Mouse (Mus musculus): ENCODE results near the gene Rai2. TPM values are rescaled to one million over a fixed set of nuclear protein-coding genes. Genes with fewer than 3 reads are reported as not detected.

Rai2 gene
- polyA plus RNA-seq, 2 experiments: 0.25 to 0.37 TPM

DNA sequence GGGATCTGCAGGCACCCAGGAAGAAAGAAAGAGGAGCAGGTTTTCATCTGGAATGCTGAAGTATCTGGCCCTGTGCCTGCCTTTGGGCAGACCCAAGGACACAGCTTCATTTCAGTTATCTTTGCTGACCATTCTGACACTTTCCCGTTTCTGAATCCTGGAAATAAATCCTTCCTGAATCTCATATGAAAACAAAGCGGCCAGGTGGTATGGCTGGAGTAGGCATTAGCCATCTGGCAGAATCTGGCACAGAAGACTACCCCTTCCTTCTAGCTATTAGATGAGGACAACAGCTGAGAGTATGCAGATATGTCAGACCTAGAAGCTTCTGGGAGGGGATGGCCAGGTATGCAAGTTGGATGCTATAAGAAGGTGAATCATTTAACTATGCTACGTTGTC, 28.4 kb downstream of the Rai2 start:
- H3K9me3 ChIP-seq (ENCODE audit: control insufficient read depth, low read length): no peaks in the 10 kb centered on the region
- no peaks in the 10 kb centered on the region; the same call in 1 of the 2 replicates for H3K27me3 ChIP-seq (ENCODE audit: control insufficient read depth, insufficient read depth, low read length)
- H3K27ac ChIP-seq: no peak overlapping the region
- WGBS (ENCODE audit: insufficient replicate concordance): 55% methylated on average over 3 of the region's 3 CpGs
- DNase-seq (ENCODE audit: low read depth in 3 of 3, low spot score in 3 of 3): no peak
- H3K4me3 ChIP-seq (ENCODE audit: insufficient read depth in 1 of 2, low read depth in 2 of 2, low read length in 2 of 2): no peak overlapping the region
- H3K4me1 ChIP-seq (replicated peaks; ENCODE audit: control insufficient read depth in 2 of 2, insufficient read depth in 2 of 2, low read length in 1 of 2): no peaks in the 10 kb centered on the region
- ATAC-seq (ENCODE audit: insufficient read depth): no peak
- no peaks in the 10 kb centered on the region for H3K36me3 ChIP-seq (replicated peaks; ENCODE audit: control insufficient read depth, insufficient read depth, low read depth)
- TF ChIP-seq EP300 (IDR thresholded peaks at IDR 0.05; ENCODE audit: low read depth): no peak
- H3K9ac ChIP-seq (replicated peaks): no peak overlapping the region
- H3K4me2 ChIP-seq (ENCODE audit: low read depth): no peak overlapping the region

DNA sequence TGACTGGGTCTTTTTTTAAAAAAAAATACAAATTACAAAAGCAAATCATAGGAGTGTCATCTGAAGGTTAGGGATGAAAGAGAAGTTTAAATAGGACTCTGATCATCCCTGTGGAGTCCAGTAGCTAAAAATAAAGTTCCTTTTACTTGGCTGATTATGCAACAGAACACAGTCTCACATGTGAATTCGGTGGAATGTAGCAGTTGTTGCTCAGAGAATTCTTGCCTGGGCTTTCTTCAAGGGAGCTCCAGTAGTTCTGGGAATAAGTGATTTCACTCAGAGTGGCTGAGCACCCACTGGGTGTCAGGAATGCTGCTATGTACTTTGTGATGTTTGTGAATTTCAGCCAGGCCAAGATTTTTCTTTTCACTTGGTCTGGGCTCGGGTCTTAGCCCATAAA, 30.5 kb downstream of the Rai2 start:
- H3K9ac ChIP-seq (replicated peaks): no peak overlapping the region
- H3K27ac ChIP-seq: no peak overlapping the region
- no peaks in the 10 kb centered on the region for H3K9me3 ChIP-seq (ENCODE audit: control insufficient read depth, low read length)
- H3K27me3 ChIP-seq (ENCODE audit: control insufficient read depth, insufficient read depth, low read length): no peaks in the 10 kb centered on the region; the same call in 1 of the 2 replicates
- H3K4me1 ChIP-seq (replicated peaks; ENCODE audit: control insufficient read depth in 2 of 2, insufficient read depth in 2 of 2, low read length in 1 of 2): no peaks in the 10 kb centered on the region
- DNase-seq (ENCODE audit: low read depth in 3 of 3, low spot score in 3 of 3): no peak
- no peak for ATAC-seq (ENCODE audit: insufficient read depth)
- no peak for TF ChIP-seq EP300 (IDR thresholded peaks at IDR 0.05; ENCODE audit: low read depth)
- no peak for TF ChIP-seq CTCF (IDR thresholded peaks at IDR 0.05; ENCODE audit: low read depth)
- H3K36me3 ChIP-seq (replicated peaks; ENCODE audit: control insufficient read depth, insufficient read depth, low read depth): no peaks in the 10 kb centered on the region
- no peak overlapping the region for H3K4me3 ChIP-seq (ENCODE audit: insufficient read depth in 1 of 2, low read depth in 2 of 2, low read length in 2 of 2)
- no peak overlapping the region for H3K4me2 ChIP-seq (ENCODE audit: low read depth)
- WGBS (ENCODE audit: insufficient replicate concordance): 26% methylated on average over 2 of the region's 2 CpGs

DNA sequence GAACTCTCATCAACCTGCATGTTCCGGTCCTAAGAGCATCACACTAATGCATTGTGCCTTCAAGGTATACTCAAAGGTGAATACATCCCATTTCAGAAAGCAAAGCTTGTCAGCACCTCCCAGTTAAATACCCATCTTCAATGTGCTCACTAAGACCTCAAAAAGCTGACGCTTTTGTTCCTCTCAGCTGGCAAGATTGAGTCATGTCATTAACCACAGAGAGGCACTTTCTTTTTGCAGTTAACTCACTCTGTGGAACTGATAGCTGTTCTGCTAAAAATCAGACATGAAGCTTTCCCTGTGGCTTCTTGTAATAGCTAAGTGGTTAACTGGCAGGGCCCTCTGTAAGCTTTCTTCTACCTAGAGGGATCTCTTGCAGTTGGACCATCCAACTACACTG, 36.6 kb downstream of the Rai2 start:
- Histone ChIP-seq H3K4me1 (replicated peaks; ENCODE audit: control insufficient read depth in 2 of 2, insufficient read depth in 2 of 2, low read length in 1 of 2) (no peaks in the 10 kb centered on the region), H3K9me3 (ENCODE audit: control insufficient read depth, low read length) (no peaks in the 10 kb centered on the region), H3K36me3 (replicated peaks; ENCODE audit: control insufficient read depth, insufficient read depth, low read depth) (no peaks in the 10 kb centered on the region), H3K4me3 (ENCODE audit: insufficient read depth in 1 of 2, low read depth in 2 of 2, low read length in 2 of 2) (no peak overlapping the region), H3K9ac (replicated peaks) (no peak overlapping the region), H3K27me3 (ENCODE audit: control insufficient read depth, insufficient read depth, low read length) (no peaks in the 10 kb centered on the region; the same call in 1 of the 2 replicates), H3K4me2 (ENCODE audit: low read depth) (no peak overlapping the region), H3K27ac (no peak overlapping the region)
- ATAC-seq (ENCODE audit: insufficient read depth): no peak
- WGBS (ENCODE audit: insufficient replicate concordance): 64% methylated on average over 2 of the region's 2 CpGs
- TF ChIP-seq CTCF (IDR thresholded peaks at IDR 0.05; ENCODE audit: low read depth) (no peak), EP300 (IDR thresholded peaks at IDR 0.05; ENCODE audit: low read depth) (no peak)
- DNase-seq (ENCODE audit: low read depth in 3 of 3, low spot score in 3 of 3): no peak

GRCm38 (mm10) chrX:161776321-161776962, 59.6 kb downstream of the Rai2 start:
- WGBS (ENCODE audit: insufficient replicate concordance): 63% methylated on average over 12 of the region's 12 CpGs
- Histone ChIP-seq H3K9me3 (ENCODE audit: control insufficient read depth, low read length) (no peaks in the 10 kb centered on the region), H3K36me3 (replicated peaks; ENCODE audit: control insufficient read depth, insufficient read depth, low read depth) (no peaks in the 10 kb centered on the region), H3K9ac (replicated peaks) (no peak overlapping the region), H3K4me2 (ENCODE audit: low read depth) (no peak overlapping the region), H3K4me1 (replicated peaks; ENCODE audit: control insufficient read depth in 2 of 2, insufficient read depth in 2 of 2, low read length in 1 of 2) (no peaks in the 10 kb centered on the region), H3K27ac (no peak overlapping the region), H3K27me3 (ENCODE audit: control insufficient read depth, insufficient read depth, low read length) (no peaks in the 10 kb centered on the region), H3K4me3 (ENCODE audit: insufficient read depth in 1 of 2, low read depth in 2 of 2, low read length in 2 of 2) (no peak overlapping the region)
- TF ChIP-seq EP300 (IDR thresholded peaks at IDR 0.05; ENCODE audit: low read depth) (no peak), CTCF (IDR thresholded peaks at IDR 0.05; ENCODE audit: low read depth) (no peak)
- DNase-seq (ENCODE audit: low read depth in 3 of 3, low spot score in 3 of 3) (no peak), ATAC-seq (ENCODE audit: insufficient read depth) (no peak)

DNA sequence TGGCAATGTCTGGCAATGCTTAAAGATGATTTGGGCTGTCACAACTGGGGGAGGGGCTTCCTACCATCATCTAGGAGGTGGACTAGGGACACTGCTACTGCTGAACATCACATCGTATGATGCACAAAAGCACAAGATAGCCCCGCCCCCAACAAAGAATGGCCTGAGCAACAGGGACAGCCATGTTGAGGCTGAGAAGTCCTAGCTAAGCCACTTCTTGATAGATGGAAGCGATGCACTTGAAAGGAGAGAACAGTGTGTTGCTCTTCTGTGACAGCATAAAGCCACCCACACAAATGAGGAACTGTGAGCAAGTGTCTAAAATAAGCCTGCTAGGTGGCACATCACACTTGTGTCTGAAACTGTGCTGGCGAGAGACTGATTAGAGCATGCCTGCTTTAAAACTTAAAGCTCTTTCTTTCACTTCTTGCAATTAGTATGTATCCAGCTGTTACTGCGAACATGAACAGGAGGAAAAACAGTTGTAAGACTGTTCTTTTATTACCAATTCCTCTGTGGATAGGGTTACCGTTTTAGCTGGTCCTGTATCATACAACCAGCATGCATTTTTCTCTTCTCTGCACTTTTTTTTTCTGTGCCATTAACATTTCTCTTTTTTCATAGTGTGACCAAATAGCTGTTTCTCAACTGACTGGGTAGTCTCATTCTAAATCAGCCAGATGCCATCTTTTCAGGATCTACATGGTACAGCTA, 63.6 kb downstream of the Rai2 start:
- Histone ChIP-seq H3K9me3 (ENCODE audit: control insufficient read depth, low read length) (no peaks in the 10 kb centered on the region), H3K27ac (no peak overlapping the region), H3K4me1 (replicated peaks; ENCODE audit: control insufficient read depth in 2 of 2, insufficient read depth in 2 of 2, low read length in 1 of 2) (no peaks in the 10 kb centered on the region), H3K4me2 (ENCODE audit: low read depth) (no peak overlapping the region), H3K4me3 (ENCODE audit: insufficient read depth in 1 of 2, low read depth in 2 of 2, low read length in 2 of 2) (no peak overlapping the region), H3K36me3 (replicated peaks; ENCODE audit: control insufficient read depth, insufficient read depth, low read depth) (no peaks in the 10 kb centered on the region), H3K27me3 (ENCODE audit: control insufficient read depth, insufficient read depth, low read length) (no peaks in the 10 kb centered on the region), H3K9ac (replicated peaks) (no peak overlapping the region)
- 59% methylated on average over 6 of the region's 6 CpGs for WGBS (ENCODE audit: insufficient replicate concordance)
- ATAC-seq (ENCODE audit: insufficient read depth) (no peak), DNase-seq (ENCODE audit: low read depth in 3 of 3, low spot score in 3 of 3) (no peak)
- TF ChIP-seq EP300 (IDR thresholded peaks at IDR 0.05; ENCODE audit: low read depth): no peak
- TF ChIP-seq CTCF (IDR thresholded peaks at IDR 0.05; ENCODE audit: low read depth): no peak

Data from liver, embryonic 14.5 days (tissue).